Mouse (Mus musculus): ENCODE measurements around the gene Dhps.

DNA sequence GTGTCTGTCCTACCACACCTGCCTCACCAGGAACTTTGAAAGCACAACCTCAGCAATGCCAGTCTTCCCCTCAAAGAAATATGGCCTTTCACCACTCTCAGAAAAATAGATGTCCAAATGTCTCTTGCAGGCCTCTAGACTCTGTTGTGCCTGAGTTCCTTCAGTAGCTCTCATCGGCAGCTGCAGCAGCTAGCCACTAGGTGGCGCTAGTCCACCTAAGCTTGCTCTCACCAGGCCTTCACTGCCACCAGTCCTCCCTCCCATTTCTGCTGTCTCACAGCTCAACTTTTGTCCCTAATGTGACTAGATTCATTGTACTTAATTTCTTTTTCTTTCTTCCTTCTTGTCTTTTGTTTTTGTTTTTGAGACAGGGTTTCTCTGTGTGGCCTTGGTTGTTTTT lies 5.4 kb downstream of the Dhps start:
- no peak for TF ChIP-seq GATA2 (IDR thresholded peaks at IDR 0.05; ENCODE audit: borderline replicate concordance, low read depth, low read length)
- TF ChIP-seq CTCF (IDR thresholded peaks at IDR 0.05; ENCODE audit: low read depth, low read length), result peak; percentile 85
- TF ChIP-seq POLR2AphosphoS5 (IDR thresholded peaks at IDR 0.05; ENCODE audit: insufficient replicate concordance, low read depth, low read length), result no peak
- TF ChIP-seq GATA1 (IDR thresholded peaks at IDR 0.05; ENCODE audit: borderline replicate concordance, low read length), result no peak
